Mouse (Mus musculus) hematopoietic stem cell, adult 5-6 weeks (primary cell): ENCODE results near the gene Pbx2. TPM values are rescaled to one million over a fixed set of nuclear protein-coding genes. Genes with fewer than 3 reads are reported as not detected.

Experiments
- ATAC-seq, 2 experiments: fragments of 125-278 bp in 1 of 2; replicated peaks in 1 of 2; 2 replicates each; pipeline ENCODE4 v1.8.0; 2016 to 2017; ENCODE audit warnings: inconsistent platforms in 2 of 2, mild to moderate bottlenecking in 2 of 2, moderate number of reproducible peaks in 2 of 2, low read depth in 1 of 2, moderate TSS enrichment in 1 of 2; ENCODE audit not compliant: low FRiP score in 2 of 2, poor library complexity in 2 of 2, severe bottlenecking in 2 of 2, insufficient read depth in 1 of 2, low TSS enrichment in 1 of 2
- total RNA-seq: library from RNA; stranded (forward); fragments of 172-1452, 232-1000 nt; gene quantifications from 2 replicates; pipeline ENCODE4 v1.2.3, GENCODE M21; 2017

The Pbx2 gene
- total RNA-seq, 1 experiment from 2014 or later = 51.5 TPM

DNA sequence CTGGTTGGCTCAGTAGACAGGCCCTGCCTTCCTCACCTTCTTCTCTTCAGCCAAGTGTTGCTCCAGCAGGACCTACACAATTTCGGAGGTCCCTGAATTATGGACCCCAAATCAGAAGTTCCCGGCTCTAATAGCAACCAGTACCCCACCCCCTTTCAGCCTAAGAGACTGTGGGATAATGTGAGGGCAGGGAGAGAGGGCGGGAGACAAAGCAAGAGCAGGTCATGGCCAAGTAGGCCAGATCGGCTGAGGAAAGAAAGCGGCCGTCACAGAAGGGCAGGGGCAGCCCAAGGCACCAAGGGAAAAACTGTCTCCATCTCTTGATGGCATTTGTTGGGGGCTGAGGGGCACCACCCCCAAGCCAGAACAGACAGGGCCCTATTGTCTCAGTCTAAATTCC lies 24.8 kb downstream of the Pbx2 start, which contains the start of gene Egfl8:
Gene Egfl8, minus strand, starts transcription at position 101 of the 400 bp plus-strand sequence.
- ATAC-seq = no peak

GRCm38 (mm10) chr17:34618999-34619398 lies 27.9 kb downstream of the Pbx2 start:
- ATAC-seq = peak; percentile 43 to 71; a peak in 3 of 4 replicates

GRCm38 (mm10) chr17:34621006-34621405 lies 29.9 kb downstream of the Pbx2 start:
- no peak for ATAC-seq

DNA sequence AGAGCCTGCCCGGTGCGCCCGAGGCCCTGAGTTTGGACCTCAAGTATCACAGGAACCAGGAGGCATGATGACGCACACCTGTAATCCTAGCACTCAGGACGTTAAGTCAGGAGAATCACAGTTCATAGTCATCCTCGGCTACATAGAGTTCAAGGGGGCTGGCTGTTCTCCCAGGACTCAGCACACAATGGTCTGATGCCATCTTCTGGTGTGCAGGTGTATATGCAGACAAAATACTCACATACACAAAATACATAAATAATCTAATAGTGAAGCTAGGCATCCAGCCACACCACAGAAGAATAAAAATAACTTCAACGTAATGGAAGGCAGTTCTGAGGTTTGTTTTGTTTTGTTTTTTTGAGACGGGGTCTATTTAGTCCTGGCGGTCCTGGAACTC lies 32.1 kb downstream of the Pbx2 start:
- no peak for ATAC-seq

DNA sequence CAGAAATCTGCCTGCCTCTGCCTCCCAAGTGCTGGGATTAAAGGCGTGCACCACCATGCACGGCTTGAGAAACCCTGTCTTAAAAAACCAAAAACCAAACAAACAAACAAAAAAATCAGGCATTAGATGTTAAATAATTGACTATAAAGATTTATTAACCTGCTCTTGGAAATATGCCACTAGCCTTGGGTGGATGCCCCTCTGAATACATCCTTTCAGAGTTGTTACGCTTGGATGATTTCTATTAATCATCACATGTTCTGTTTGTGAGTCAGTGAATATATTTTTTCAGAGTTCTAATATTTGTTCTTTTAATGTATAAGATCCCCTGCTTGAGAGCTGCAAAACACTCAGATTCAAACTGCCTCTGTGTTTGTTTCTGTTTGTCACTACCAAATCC lies 33.9 kb downstream of the Pbx2 start:
- ATAC-seq = no peak

DNA sequence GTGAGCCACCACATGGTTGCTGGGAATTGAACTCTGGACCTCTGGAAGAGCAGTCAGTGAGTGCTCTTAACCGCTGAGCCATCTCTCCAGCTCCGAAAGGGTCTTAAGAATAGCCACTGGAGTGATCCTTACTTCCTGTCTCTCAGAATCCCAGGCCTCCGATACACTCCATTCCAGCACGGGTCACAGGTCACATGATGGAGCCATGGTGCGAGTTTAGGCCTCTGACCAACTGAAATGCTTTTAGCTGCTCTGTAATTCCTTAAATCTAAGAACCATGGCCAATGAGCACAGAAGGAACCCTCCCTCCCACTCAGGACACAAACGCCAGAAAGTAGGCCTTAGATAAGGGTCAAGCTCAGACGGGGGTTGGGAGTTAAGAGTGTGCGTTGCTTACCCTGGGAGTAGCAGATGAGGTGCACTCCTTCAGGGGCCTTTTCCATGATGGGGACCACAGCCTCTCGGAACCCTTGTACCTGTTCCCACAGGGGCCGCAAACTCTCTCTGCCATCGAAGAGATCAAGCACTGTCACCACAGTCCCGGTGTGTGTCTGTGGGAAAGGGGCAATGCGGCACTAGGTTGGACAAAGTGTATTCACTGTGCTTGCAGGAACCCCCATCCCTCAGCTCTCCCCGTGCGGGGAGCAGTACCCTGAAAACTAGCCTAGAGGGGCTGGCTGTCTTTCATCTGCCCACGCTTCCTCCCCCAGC lies 35.2 kb downstream of the Pbx2 start:
- no peak for ATAC-seq

DNA sequence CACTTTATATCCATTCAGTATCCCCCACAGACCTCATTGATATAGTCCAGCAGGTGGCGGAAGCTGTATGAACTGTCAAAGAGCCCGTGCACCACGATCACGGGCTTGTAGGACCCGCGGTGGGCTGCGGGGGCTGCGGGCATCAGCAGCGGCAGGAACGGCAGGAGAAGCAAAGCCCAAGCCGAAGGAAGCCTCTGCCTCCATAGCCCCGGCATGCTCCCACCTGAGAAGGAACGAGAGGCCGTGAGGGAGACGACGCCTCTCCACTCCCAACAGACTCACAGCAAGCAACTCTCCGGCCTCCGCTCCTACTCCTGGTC lies 35.7 kb downstream of the Pbx2 start:
- peak; percentile 18 to 22; a peak in 3 of 4 replicates for ATAC-seq

DNA sequence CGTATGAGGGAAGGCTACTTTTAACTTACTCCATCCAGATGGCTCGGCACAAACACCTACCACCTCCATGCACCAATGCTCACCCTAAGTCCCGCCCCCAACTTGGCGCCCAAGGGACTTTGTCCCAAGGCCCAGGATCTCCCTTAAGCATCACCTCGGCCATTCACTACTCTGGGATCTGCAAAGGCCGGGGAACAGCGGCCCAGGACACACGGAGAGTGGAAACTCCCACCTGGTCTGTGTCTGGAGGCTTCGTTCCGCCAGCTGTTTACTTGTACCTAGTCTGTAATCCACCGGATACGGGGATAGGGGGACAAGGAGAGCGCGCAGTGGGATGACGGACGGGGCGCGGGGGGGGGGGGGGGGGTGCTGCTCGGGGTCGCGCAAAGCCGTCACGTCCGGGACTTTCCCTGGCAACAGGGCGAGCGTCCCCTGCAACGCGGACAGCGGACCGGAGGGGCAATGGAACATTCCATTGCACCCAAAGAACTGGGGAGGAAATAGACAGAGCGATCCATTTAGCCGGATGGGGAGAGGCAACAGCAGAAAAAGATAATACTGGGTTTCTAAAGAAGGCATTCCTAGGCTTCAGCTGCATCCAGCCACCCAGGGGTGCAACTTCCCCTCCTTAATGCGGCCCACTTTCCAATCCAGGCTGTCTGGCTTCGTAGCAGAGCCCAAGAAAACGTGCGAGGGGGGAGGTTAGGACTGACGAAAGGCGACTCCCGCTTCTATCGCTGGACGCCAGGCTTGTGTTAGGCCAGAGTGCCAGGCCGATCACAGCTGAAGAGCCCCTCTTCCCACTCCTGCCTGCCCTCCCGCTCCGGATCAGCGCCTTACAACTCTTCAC lies 36.3 kb downstream of the Pbx2 start:
- ATAC-seq = peak; percentile 42 to 57

DNA sequence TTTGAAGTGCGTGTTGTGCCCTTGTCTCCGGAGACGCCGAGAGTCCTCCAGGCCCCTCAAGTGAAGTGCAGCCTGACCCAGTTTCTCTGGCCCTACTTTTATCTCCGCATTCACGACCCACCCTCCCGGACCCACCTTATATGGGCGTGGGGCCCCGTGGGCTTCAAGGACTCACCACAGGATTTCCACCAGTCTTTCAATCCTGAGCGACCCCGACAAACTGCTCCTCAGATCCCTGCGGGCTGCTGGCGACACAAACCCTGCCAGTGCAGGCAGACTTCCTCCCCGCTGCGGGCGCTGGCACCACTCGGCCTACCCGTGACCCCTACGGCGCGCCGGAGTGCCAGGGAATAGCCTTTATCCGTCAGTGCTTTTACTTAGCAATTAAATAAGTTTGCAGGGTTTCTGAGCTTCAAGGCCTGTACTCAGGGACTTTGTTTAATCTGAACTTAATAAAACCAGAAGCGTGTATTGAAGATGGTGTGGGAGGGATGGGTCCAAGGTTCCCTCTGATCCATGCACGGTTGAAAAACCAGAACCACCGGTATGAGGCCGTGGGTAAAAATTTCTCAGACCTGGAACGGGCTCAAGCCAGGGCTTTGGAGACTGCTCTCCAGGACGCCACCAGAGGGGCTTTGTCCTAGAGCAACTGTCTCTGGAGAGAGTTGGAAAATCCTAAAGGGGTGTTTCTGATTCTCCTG lies 37.0 kb downstream of the Pbx2 start, which contains the start of gene Ppt2:
Gene Ppt2, minus strand, starts transcription at position 568 of the 701 bp plus-strand sequence.
- ATAC-seq = 0 out of 4 replicates have a peak, but pooled peaks of 1 of the 2 experiments have one; percentile 2

DNA sequence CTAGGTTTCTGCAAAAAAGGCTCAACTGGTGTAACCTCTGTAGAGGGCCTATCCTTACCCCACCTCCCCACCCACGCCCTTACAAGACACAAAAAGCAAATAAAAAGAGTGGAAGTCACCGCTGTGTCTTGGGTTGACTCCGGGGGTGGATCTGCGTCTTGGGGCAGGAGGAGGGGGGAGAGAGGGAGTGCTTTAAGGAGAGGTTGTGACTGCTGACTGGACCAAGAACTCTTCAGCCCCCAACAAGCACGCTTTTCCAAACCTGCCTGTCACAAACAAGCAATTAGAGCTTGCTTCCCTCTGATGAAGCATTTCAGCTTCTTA lies 37.5 kb downstream of the Pbx2 start:
- ATAC-seq = no peak

DNA sequence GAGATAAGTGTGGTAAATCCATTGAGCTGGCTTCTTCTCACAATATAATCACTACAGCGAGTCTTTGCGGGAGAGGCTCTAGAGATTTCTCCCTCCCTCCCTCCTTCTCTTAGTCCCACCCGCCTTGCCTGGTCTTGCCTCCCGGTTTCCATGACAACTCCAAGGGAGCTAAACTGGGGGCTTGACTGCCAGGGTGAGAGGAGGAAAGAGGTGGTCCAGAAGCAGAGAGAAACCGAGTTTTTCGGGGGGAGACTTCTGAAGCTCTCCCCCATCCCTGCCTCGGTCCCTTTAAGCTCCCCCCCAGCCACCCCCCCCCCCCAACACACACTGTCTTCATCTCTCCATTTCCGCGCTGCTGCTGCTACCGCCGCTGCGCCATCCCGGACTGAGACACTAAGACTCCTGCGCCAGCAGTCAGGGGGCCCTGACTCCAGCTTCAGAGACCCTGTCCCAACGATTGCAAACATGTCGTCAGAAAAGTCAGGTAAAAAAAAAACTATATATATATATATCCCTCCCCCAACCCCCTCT lies 38.2 kb downstream of the Pbx2 start, which contains the start of gene Prrt1:
Gene Prrt1, plus strand, starts transcription at position 313 of the 531 bp plus-strand sequence.
- no peak for ATAC-seq

DNA sequence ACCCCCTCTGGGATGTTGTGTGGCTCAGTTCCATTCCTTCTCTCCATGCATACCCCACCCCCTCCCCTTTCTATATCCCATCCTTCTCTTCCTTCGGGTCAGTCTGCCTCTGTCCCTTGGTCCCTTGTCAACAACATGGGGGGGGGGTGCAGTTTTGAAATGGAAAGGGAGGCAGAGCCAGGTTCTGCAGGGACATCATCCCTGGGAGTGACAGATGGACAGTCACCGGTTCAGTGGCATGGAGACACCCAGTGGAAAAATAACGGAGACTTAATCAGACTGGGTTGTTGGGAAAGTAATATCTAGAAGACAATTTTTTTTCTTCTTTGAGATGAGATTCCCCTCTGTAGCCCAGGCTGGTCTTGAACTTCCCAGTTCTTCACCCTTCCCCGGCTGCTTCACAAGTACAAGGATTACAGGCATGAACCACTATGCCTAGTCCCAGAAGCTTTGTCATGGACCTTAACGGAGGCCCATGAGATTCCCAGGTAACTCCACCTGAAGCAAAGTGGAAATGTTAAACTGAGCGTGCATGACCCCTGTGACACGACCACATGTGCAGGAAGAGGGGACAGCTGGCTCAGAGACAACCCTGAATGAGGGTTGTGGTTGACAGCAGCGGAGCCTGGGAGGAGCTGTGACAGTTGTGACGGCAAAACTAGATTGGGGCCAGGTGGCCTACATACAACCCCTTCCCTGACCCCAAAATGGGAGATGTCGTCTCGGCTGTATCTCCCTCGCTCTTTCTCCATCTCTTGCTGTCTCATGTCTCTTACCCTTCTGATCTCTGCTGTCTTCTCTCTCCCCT lies 38.9 kb downstream of the Pbx2 start:
- no peak for ATAC-seq

GRCm38 (mm10) chr17:34630761-34631301 lies 39.8 kb downstream of the Pbx2 start:
- no peak for ATAC-seq

DNA sequence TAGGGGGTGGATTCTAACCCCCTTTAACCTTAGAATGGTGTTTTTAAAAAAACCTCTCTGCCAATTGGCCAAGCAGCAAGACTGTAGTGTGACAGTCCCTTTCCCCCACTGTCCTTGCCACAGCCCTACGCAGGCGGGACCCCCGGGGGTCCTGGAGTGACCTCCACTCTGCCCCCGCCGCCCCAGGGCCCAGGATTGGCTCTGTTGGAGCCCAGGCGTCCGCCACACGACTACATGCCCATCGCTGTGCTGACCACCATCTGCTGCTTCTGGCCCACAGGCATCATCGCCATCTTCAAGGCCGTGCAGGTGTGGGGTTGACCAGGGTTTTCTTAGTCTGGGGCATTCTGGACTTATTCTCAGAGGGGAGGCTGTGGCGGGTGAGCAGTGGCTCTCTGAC lies 40.6 kb downstream of the Pbx2 start:
- ATAC-seq = no peak

- ATAC-seq = peak; percentile 87
Observed at GRCm38 (mm10) chr17:34632261-34632691, 41.2 kb downstream of the Pbx2 start.

DNA sequence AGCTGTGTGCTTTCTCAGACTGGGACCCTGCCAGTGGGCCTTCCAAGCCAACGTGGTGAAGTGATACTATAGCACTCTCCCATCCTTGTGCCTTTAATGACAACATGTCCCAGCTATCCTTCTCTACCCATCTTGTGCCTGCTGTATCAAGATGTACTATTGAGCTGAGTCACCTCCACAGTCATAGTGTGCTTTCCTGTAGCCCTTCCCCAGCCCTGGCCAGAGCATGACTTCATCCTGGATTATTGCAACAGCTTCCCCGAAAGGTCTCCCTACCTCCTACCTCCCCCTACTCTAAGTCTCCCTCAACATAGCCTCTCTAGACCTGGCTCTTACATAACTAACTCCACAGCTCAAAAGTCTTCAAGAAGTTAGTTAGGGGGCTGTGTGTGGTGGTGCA lies 44.6 kb downstream of the Pbx2 start:
- no peak for ATAC-seq

GRCm38 (mm10) chr17:34637459-34637858 lies 46.4 kb downstream of the Pbx2 start:
- ATAC-seq = no peak
